Mouse (Mus musculus): ENCODE results near the gene Nim1k.

GRCm38 (mm10) chr13:119712463-119712862 is 43.2 kb downstream of the Nim1k start:
- TF ChIP-seq CTCF (IDR thresholded peaks at IDR 0.05; ENCODE audit: control insufficient read depth, insufficient read depth, insufficient read length): no peak
- no peak for TF ChIP-seq USF1 (IDR thresholded peaks at IDR 0.05; ENCODE audit: low read depth)
